Mouse (Mus musculus) neural tube, embryonic 14.5 days (tissue): ENCODE measurements around the gene Nat8f1. TPM values are rescaled to one million over a fixed set of nuclear protein-coding genes. Genes with fewer than 3 reads are reported as not detected.
"Not testable (repeated sequence)": the region's sequence is repeated elsewhere in the genome, so short reads cannot be mapped to it uniquely, and the experiment has no call there.

ENCODE experiments used
- ATAC-seq: fragments of 200-750 bp; cut with Nextera tagmentation; 2 replicates; pipeline ENCODE4 v1.8.0; 2017; ENCODE audit warnings: low read depth, mild to moderate bottlenecking, moderate TSS enrichment, moderate library complexity
- H3K27ac ChIP-seq: fragments of 300-500 bp; sonication (generic); 2 replicates; pipeline ENCODE4 v1.5.1; 2014; ENCODE audit warnings: low read depth, mild to moderate bottlenecking, control low read depth, low read length, moderate library complexity, mixed read lengths
- H3K27me3 ChIP-seq: fragments of 300-500 bp; sonication (generic); 2 replicates; pipeline ENCODE4 v1.6.1; 2014; ENCODE audit warnings: low read length; ENCODE audit not compliant: control insufficient read depth, insufficient read depth
- H3K36me3 ChIP-seq: fragments of 300-500 bp; sonication (generic); 2 replicates; pipeline ENCODE4 v1.6.1; 2014; ENCODE audit warnings: low read length, mixed read lengths; ENCODE audit not compliant: control insufficient read depth, insufficient read depth
- H3K4me1 ChIP-seq: fragments of 300-500 bp; sonication (generic); 2 replicates; pipeline ENCODE4 v1.6.1; 2014; ENCODE audit warnings: low read length; ENCODE audit not compliant: control insufficient read depth, insufficient read depth
- H3K4me2 ChIP-seq: fragments of 300-500 bp; sonication (generic); 2 replicates; pipeline ENCODE4 v1.6.1; 2014; ENCODE audit warnings: mild to moderate bottlenecking, low read depth, low read length, control low read depth
- H3K4me3 ChIP-seq: fragments of 300-500 bp; sonication (generic); 2 replicates; pipeline ENCODE4 v1.5.1; 2014; ENCODE audit warnings: low read depth, low read length, control low read depth, mixed read lengths
- H3K9ac ChIP-seq: fragments of 300-500 bp; sonication (generic); replicated peaks from 2 replicates; pipeline ENCODE4 v1.6.1; 2014; ENCODE audit warnings: low read depth, mild to moderate bottlenecking, control low read depth, low read length, mixed read lengths
- H3K9me3 ChIP-seq: fragments of 300-500 bp; sonication (generic); 2 replicates; pipeline ENCODE4 v1.6.1; 2016; ENCODE audit warnings: low read length; ENCODE audit not compliant: control insufficient read depth
- WGBS: fragments of 180-500 bp; shearing (Covaris S2); extraction: QIAGEN DNeasy Blood & Tissue Kit; methylation state at CpG from one replicate; pipeline ENCODE4 v1.1.7; 2014; 5-methylcytosine and 5-hydroxymethylcytosine counted together
- polyA plus RNA-seq: library from polyadenylated mRNA; unstranded; fragments of >200 nt; fragmentation: Nextera tagmentation; extraction: Ambion mirVana; gene quantifications from 2 replicates; pipeline ENCODE4 v1.2.1, GENCODE M21; 2014

The Nat8f1 gene
- polyA plus RNA-seq, 1 experiment from 2014 or later = 18.1 TPM

GRCm38 (mm10) chr6:85911587-85911986 is 3.9 kb downstream of the Nat8f1 start, which contains the start of gene Tprkb:
Gene Tprkb, plus strand, starts transcription at chr6:85911865.
- Histone ChIP-seq H3K4me2 (no peak within 1 kb of the TSS), H3K9ac (no peak within 1 kb of the TSS), H3K27ac (no peak within 1 kb of the TSS), H3K4me3 (no peak within 1 kb of the TSS), H3K9me3 (no peaks in the 10 kb centered on the region), H3K27me3 (no peaks in the 10 kb centered on the region), H3K36me3 (no peaks in the 10 kb centered on the region), H3K4me1 (peaks cover 4% of the 10 kb centered on the region; the same call in 1 of the 2 replicates)
- 87% methylated on average over 3 of the region's 3 CpGs for WGBS
- no peak for ATAC-seq

GRCm38 (mm10) chr6:85909704-85910103 is 5.8 kb downstream of the Nat8f1 start:
- no peak overlapping the region for H3K27ac ChIP-seq
- no peaks in the 10 kb centered on the region for H3K27me3 ChIP-seq
- no peaks in the 10 kb centered on the region for H3K4me1 ChIP-seq
- ATAC-seq = no peak
- WGBS = 100% methylated on average over 1 of the region's 1 CpGs
- H3K9ac ChIP-seq = no peak overlapping the region
- no peak overlapping the region for H3K4me2 ChIP-seq
- no peaks in the 10 kb centered on the region for H3K9me3 ChIP-seq
- no peaks in the 10 kb centered on the region for H3K36me3 ChIP-seq
- no peak overlapping the region for H3K4me3 ChIP-seq

- H3K27ac ChIP-seq = no peak overlapping the region
- no peaks in the 10 kb centered on the region for H3K9me3 ChIP-seq
- no peaks in the 10 kb centered on the region for H3K36me3 ChIP-seq
- 73% methylated on average over 3 of the region's 3 CpGs for WGBS
- ATAC-seq = no peak
- no peak overlapping the region for H3K4me2 ChIP-seq
- H3K27me3 ChIP-seq = no peaks in the 10 kb centered on the region
- H3K9ac ChIP-seq = no peak overlapping the region
- H3K4me1 ChIP-seq = no peaks in the 10 kb centered on the region
- H3K4me3 ChIP-seq = no peak overlapping the region
Observed at GRCm38 (mm10) chr6:85908341-85908740, 7.1 kb downstream of the Nat8f1 start.

- not testable (repeated sequence) for H3K9ac ChIP-seq, H3K4me3 ChIP-seq, H3K27ac ChIP-seq, H3K4me1 ChIP-seq, ATAC-seq, H3K27me3 ChIP-seq, H3K36me3 ChIP-seq, H3K4me2 ChIP-seq, H3K9me3 ChIP-seq
- WGBS = 68% methylated on average over 2 of the region's 2 CpGs
Observed at GRCm38 (mm10) chr6:85906911-85907351, 8.6 kb downstream of the Nat8f1 start.

- not testable (repeated sequence) for H3K9ac ChIP-seq, H3K36me3 ChIP-seq, H3K27me3 ChIP-seq, H3K9me3 ChIP-seq, H3K4me1 ChIP-seq, H3K27ac ChIP-seq
- ATAC-seq = peak; percentile 85
- peak within 1 kb of the TSS; percentile 24; the same call in 1 of the 2 replicates for H3K4me2 ChIP-seq
- WGBS = 14% methylated on average over 20 of the region's 20 CpGs
- peak within 1 kb of the TSS; percentile 22; the same call in 1 of the 2 replicates for H3K4me3 ChIP-seq
Observed at GRCm38 (mm10) chr6:85904642-85905061, 10.8 kb downstream of the Nat8f1 start, which contains the start of gene Nat8f4. Gene Nat8f4, minus strand, starts transcription at chr6:85904884.

GRCm38 (mm10) chr6:85902303-85902702 is 13.2 kb downstream of the Nat8f1 start:
- Histone ChIP-seq H3K9me3 (no peaks in the 10 kb centered on the region), H3K4me3 (no peak overlapping the region), H3K9ac (no peak overlapping the region), H3K36me3 (no peaks in the 10 kb centered on the region), H3K4me1 (no peaks in the 10 kb centered on the region), H3K4me2 (no peak overlapping the region), H3K27ac (no peak overlapping the region), H3K27me3 (no peaks in the 10 kb centered on the region)
- 93% methylated on average over 2 of the region's 2 CpGs for WGBS
- no peak for ATAC-seq

GRCm38 (mm10) chr6:85898596-85899475 is 16.7 kb downstream of the Nat8f1 start:
- not testable (repeated sequence) for H3K4me2 ChIP-seq, H3K27me3 ChIP-seq, ATAC-seq, H3K9ac ChIP-seq, H3K27ac ChIP-seq, H3K4me1 ChIP-seq, H3K36me3 ChIP-seq, H3K9me3 ChIP-seq, H3K4me3 ChIP-seq
- 75% methylated on average over 7 of the region's 8 CpGs for WGBS

GRCm38 (mm10) chr6:85895061-85895648 is 20.3 kb downstream of the Nat8f1 start:
- not testable (repeated sequence) for H3K27me3 ChIP-seq, H3K4me2 ChIP-seq, H3K9me3 ChIP-seq, H3K36me3 ChIP-seq, H3K4me3 ChIP-seq, H3K9ac ChIP-seq, ATAC-seq, H3K27ac ChIP-seq, H3K4me1 ChIP-seq
- WGBS = 73% methylated on average over 25 of the region's 25 CpGs

GRCm38 (mm10) chr6:85888961-85889360 is 26.5 kb downstream of the Nat8f1 start:
- H3K27ac ChIP-seq = no peak overlapping the region
- no peaks in the 10 kb centered on the region for H3K36me3 ChIP-seq
- no peak overlapping the region for H3K4me2 ChIP-seq
- no peak overlapping the region for H3K9ac ChIP-seq
- no peak for ATAC-seq
- 91% methylated on average over 2 of the region's 2 CpGs for WGBS
- H3K4me1 ChIP-seq = no peaks in the 10 kb centered on the region
- no peaks in the 10 kb centered on the region for H3K27me3 ChIP-seq
- H3K9me3 ChIP-seq = no peaks in the 10 kb centered on the region
- no peak overlapping the region for H3K4me3 ChIP-seq
